Mouse (Mus musculus): ENCODE data around the gene Hgf. TPM values are rescaled to one million over a fixed set of nuclear protein-coding genes. Genes with fewer than 3 reads are reported as not detected.
A peak's percentile ranks its signal among the peaks of the same experiment; 100 is the strongest.

The Hgf gene
- not detected in 2 replicates for polyA plus RNA-seq (2012)

GRCm38 (mm10) chr5:16553304-16554047 is at the start of gene Hgf:
TSS of gene Hgf (plus strand) at chr5:16553495.
- no peaks in the 10 kb centered on the region for H3K9me3 ChIP-seq (ENCODE audit: control insufficient read depth, low read length)
- H3K4me3 ChIP-seq (replicated peaks), result peak within 1 kb of the TSS; percentile 20
- no peak for TF ChIP-seq TAL1 (IDR thresholded peaks at IDR 0.05; ENCODE audit: low read length)
- no peak for TF ChIP-seq GATA1 (IDR thresholded peaks at IDR 0.05; ENCODE audit: low read length)
- H3K4me1 ChIP-seq (ENCODE audit: control insufficient read depth), result no peaks in the 10 kb centered on the region
- H3K36me3 ChIP-seq (ENCODE audit: control insufficient read depth), result no peaks in the 10 kb centered on the region
- H3K27me3 ChIP-seq (ENCODE audit: control insufficient read depth), result no peaks in the 10 kb centered on the region

GRCm38 (mm10) chr5:16506702-16507350 is 46.5 kb upstream of the Hgf start:
- Histone ChIP-seq H3K4me1 (ENCODE audit: control insufficient read depth) (no peaks in the 10 kb centered on the region), H3K4me3 (replicated peaks) (no peak overlapping the region), H3K27me3 (ENCODE audit: control insufficient read depth) (no peaks in the 10 kb centered on the region), H3K36me3 (ENCODE audit: control insufficient read depth) (no peaks in the 10 kb centered on the region), H3K9me3 (ENCODE audit: control insufficient read depth, low read length) (no peaks in the 10 kb centered on the region)
- TF ChIP-seq GATA1 (IDR thresholded peaks at IDR 0.05; ENCODE audit: low read length), result no peak

GRCm38 (mm10) chr5:16531619-16532277 is 21.5 kb upstream of the Hgf start:
- Histone ChIP-seq H3K9me3 (ENCODE audit: control insufficient read depth, low read length) (no peaks in the 10 kb centered on the region), H3K36me3 (ENCODE audit: control insufficient read depth) (no peaks in the 10 kb centered on the region), H3K27me3 (ENCODE audit: control insufficient read depth) (no peaks in the 10 kb centered on the region), H3K4me1 (ENCODE audit: control insufficient read depth) (no peaks in the 10 kb centered on the region), H3K4me3 (replicated peaks) (no peak overlapping the region)
- TF ChIP-seq GATA1 (IDR thresholded peaks at IDR 0.05; ENCODE audit: low read length), result no peak
- TF ChIP-seq TAL1 (IDR thresholded peaks at IDR 0.05; ENCODE audit: low read length), result no peak

- no peaks in the 10 kb centered on the region for H3K9me3 ChIP-seq (ENCODE audit: control insufficient read depth, low read length)
- no peaks in the 10 kb centered on the region for H3K36me3 ChIP-seq (ENCODE audit: control insufficient read depth)
These were observed 15.2 kb upstream of the Hgf start for GRCm38 (mm10) chr5:16538067-16538466.

GRCm38 (mm10) chr5:16541561-16542116 is 11.7 kb upstream of the Hgf start:
- Histone ChIP-seq H3K4me3 (replicated peaks) (no peak overlapping the region), H3K36me3 (ENCODE audit: control insufficient read depth) (no peaks in the 10 kb centered on the region), H3K9me3 (ENCODE audit: control insufficient read depth, low read length) (no peaks in the 10 kb centered on the region), H3K4me1 (ENCODE audit: control insufficient read depth) (no peaks in the 10 kb centered on the region), H3K27me3 (ENCODE audit: control insufficient read depth) (no peaks in the 10 kb centered on the region)
- TF ChIP-seq TAL1 (IDR thresholded peaks at IDR 0.05; ENCODE audit: low read length) (no peak), GATA1 (IDR thresholded peaks at IDR 0.05; ENCODE audit: low read length) (no peak)

More at GRCm38 (mm10) chr5:16538067-16538466, 15.2 kb upstream of the Hgf start:
- TF ChIP-seq TAL1 (IDR thresholded peaks at IDR 0.05; ENCODE audit: low read length) (no peak), GATA1 (IDR thresholded peaks at IDR 0.05; ENCODE audit: low read length) (no peak)
- Histone ChIP-seq H3K4me1 (ENCODE audit: control insufficient read depth) (no peaks in the 10 kb centered on the region), H3K27me3 (ENCODE audit: control insufficient read depth) (no peaks in the 10 kb centered on the region), H3K4me3 (replicated peaks) (no peak overlapping the region)

DNA sequence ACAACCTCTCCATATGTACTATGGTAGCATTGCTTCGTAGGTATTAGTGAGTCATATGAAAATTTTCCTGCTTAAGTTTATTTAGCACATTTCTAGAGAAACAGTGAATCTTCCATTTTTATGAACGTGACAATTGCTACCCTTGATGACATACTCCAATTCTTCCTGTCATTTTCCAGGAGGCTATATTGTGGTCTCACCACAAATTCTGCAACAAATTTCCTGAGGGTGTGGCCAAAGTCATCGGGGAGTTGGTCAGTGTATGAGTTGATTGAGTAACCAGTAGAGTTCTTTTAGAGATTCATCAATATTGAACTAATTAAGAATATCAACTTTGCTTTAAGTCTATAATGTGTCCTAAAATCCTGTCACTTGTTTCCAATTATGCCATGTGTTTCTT is 5.8 kb upstream of the Hgf start:
- Histone ChIP-seq H3K27me3 (ENCODE audit: control insufficient read depth) (no peaks in the 10 kb centered on the region), H3K36me3 (ENCODE audit: control insufficient read depth) (no peaks in the 10 kb centered on the region), H3K4me1 (ENCODE audit: control insufficient read depth) (no peaks in the 10 kb centered on the region), H3K4me3 (replicated peaks) (no peak overlapping the region), H3K9me3 (ENCODE audit: control insufficient read depth, low read length) (no peaks in the 10 kb centered on the region)
- TF ChIP-seq TAL1 (IDR thresholded peaks at IDR 0.05; ENCODE audit: low read length) (no peak), GATA1 (IDR thresholded peaks at IDR 0.05; ENCODE audit: low read length) (no peak)

DNA sequence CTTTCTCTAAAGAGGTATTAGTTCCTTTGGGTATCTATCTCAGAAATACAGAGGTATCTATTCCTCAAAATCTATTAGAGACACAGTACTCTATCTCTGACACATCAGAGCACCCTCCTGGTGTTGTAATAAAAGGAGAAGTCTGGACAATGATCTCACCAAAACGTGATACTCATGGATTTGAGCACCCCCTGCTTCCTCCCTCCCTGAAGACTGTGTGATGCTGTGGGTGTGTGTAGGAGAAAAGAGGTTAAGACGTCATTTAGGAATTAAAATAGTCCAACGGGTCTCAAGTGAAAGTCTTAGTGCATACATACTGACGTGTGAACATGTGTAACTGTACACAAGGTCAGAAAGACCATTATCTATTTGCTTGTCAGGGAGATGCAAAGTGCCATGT is 648 bp upstream of the Hgf start:
- TF ChIP-seq TAL1 (IDR thresholded peaks at IDR 0.05; ENCODE audit: low read length) (no peak), GATA1 (IDR thresholded peaks at IDR 0.05; ENCODE audit: low read length) (no peak)
- H3K4me3 ChIP-seq (replicated peaks), result no peak overlapping the region
- H3K36me3 ChIP-seq (ENCODE audit: control insufficient read depth), result no peaks in the 10 kb centered on the region
- no peaks in the 10 kb centered on the region for H3K27me3 ChIP-seq (ENCODE audit: control insufficient read depth)
- no peaks in the 10 kb centered on the region for H3K4me1 ChIP-seq (ENCODE audit: control insufficient read depth)
- H3K9me3 ChIP-seq (ENCODE audit: control insufficient read depth, low read length), result no peaks in the 10 kb centered on the region

DNA sequence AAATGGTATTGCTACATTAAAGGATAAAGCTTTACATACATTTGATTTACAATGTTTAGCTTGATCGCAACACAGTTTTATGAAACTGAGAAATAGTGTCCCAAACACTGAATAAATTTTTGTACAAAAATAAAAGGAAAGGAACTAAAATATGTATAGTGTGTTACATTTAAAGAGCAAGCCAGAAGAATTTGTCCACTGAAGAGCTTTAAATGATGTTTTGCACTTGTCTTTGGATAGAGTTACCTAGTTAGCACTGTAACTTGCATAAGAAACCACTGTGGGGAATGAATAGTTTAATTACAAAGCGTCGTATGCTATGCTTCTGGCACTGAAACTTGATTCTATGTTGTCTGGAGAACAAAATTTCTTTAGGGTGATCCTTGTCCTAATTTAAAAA is 7.0 kb downstream of the Hgf start:
- Histone ChIP-seq H3K27me3 (ENCODE audit: control insufficient read depth) (no peaks in the 10 kb centered on the region), H3K4me1 (ENCODE audit: control insufficient read depth) (no peaks in the 10 kb centered on the region), H3K9me3 (ENCODE audit: control insufficient read depth, low read length) (no peaks in the 10 kb centered on the region), H3K4me3 (replicated peaks) (no peak overlapping the region), H3K36me3 (ENCODE audit: control insufficient read depth) (no peaks in the 10 kb centered on the region)
- TF ChIP-seq GATA1 (IDR thresholded peaks at IDR 0.05; ENCODE audit: low read length), result no peak

GRCm38 (mm10) chr5:16568997-16569396 is 15.7 kb downstream of the Hgf start:
- Histone ChIP-seq H3K4me1 (ENCODE audit: control insufficient read depth) (no peaks in the 10 kb centered on the region), H3K4me3 (replicated peaks) (no peak overlapping the region), H3K9me3 (ENCODE audit: control insufficient read depth, low read length) (no peaks in the 10 kb centered on the region), H3K36me3 (ENCODE audit: control insufficient read depth) (no peaks in the 10 kb centered on the region), H3K27me3 (ENCODE audit: control insufficient read depth) (no peaks in the 10 kb centered on the region)
- no peak for TF ChIP-seq GATA1 (IDR thresholded peaks at IDR 0.05; ENCODE audit: low read length)
- no peak for TF ChIP-seq TAL1 (IDR thresholded peaks at IDR 0.05; ENCODE audit: low read length)

Measured in erythroblast, embryonic 14.5 days (primary cell).